Mouse (Mus musculus) lung, embryonic 16.5 days (tissue): ENCODE data around the gene Cdkn1a. TPM values are rescaled to one million over a fixed set of nuclear protein-coding genes. Genes with fewer than 3 reads are reported as not detected.
"Not testable (repeated sequence)": the region's sequence is repeated elsewhere in the genome, so short reads cannot be mapped to it uniquely, and the experiment has no call there.

ENCODE experiments used
- ATAC-seq: fragments of 200-750 bp; cut with Nextera tagmentation; 2 replicates; pipeline ENCODE4 v1.8.0; 2017; ENCODE audit warnings: low read depth, mild to moderate bottlenecking, moderate library complexity
- H3K27ac ChIP-seq: fragments of 300-500 bp; sonication (generic); 2 replicates; pipeline ENCODE4 v1.5.1; 2014; ENCODE audit warnings: mild to moderate bottlenecking, control low read depth, low read length
- H3K27me3 ChIP-seq: fragments of 300-500 bp; sonication (generic); 2 replicates; pipeline ENCODE4 v1.6.1; 2014; ENCODE audit warnings: low read depth, low read length, mixed read lengths; ENCODE audit not compliant: control insufficient read depth, insufficient read depth
- H3K36me3 ChIP-seq: fragments of 300-500 bp; sonication (generic); 2 replicates; pipeline ENCODE4 v1.6.1; 2014; ENCODE audit warnings: low read length; ENCODE audit not compliant: control insufficient read depth, insufficient read depth
- H3K4me1 ChIP-seq: fragments of 300-500 bp; sonication (generic); replicated peaks from 2 replicates; pipeline ENCODE4 v1.6.1; 2014; ENCODE audit warnings: low read length, mixed read lengths; ENCODE audit not compliant: control insufficient read depth, insufficient read depth
- H3K4me2 ChIP-seq: fragments of 300-500 bp; sonication (generic); 2 replicates; pipeline ENCODE4 v1.6.1; 2014; ENCODE audit warnings: low read depth, low read length, control low read depth
- H3K4me3 ChIP-seq: fragments of 300-500 bp; sonication (generic); 2 replicates; pipeline ENCODE4 v1.5.1; 2014; ENCODE audit warnings: mild to moderate bottlenecking, low read length, control low read depth
- H3K9ac ChIP-seq: fragments of 300-500 bp; sonication (generic); 2 replicates; pipeline ENCODE4 v1.6.1; 2014; ENCODE audit warnings: low read length, control low read depth
- H3K9me3 ChIP-seq: fragments of 300-500 bp; sonication (generic); 2 replicates; pipeline ENCODE4 v1.6.1; 2016; ENCODE audit warnings: low read length; ENCODE audit not compliant: control insufficient read depth
- WGBS: fragments of 180-500 bp; shearing (Covaris S2); extraction: QIAGEN DNeasy Blood & Tissue Kit; methylation state at CpG from one replicate; pipeline ENCODE4 v1.1.7; 2014; 5-methylcytosine and 5-hydroxymethylcytosine counted together
- polyA plus RNA-seq: library from polyadenylated mRNA; unstranded; fragments of >200 nt; fragmentation: Nextera tagmentation; extraction: Ambion mirVana; gene quantifications from 2 replicates; pipeline ENCODE4 v1.2.1, GENCODE M21; 2015

The Cdkn1a gene
- polyA plus RNA-seq, 1 experiment from 2014 or later: 41.3 TPM

DNA sequence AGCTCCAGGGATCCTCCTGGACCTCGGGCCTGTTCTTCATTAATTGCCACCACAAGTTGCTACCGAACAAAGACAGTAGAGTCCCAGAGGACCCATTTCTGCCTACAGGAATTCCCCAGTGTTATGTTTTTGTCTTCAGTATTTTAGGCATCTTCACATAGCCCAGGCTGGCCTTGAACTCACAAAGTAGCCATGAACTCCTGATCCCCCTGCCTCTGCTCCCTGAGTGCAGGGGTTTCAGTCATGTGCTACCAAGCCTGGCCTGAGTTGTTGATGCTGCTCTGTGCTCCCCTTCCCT, 26.8 kb upstream of the Cdkn1a start:
- H3K9me3 ChIP-seq: no peaks in the 10 kb centered on the region
- no peak overlapping the region for H3K4me2 ChIP-seq
- H3K27ac ChIP-seq: no peak overlapping the region
- H3K4me1 ChIP-seq: peaks cover 2% of the 10 kb centered on the region; the same call in 1 of the 2 replicates
- H3K4me3 ChIP-seq: no peak overlapping the region
- no peak overlapping the region for H3K9ac ChIP-seq
- H3K36me3 ChIP-seq: no peaks in the 10 kb centered on the region
- no peaks in the 10 kb centered on the region for H3K27me3 ChIP-seq
- 77% methylated on average over 2 of the region's 2 CpGs for WGBS
- no peak for ATAC-seq

DNA sequence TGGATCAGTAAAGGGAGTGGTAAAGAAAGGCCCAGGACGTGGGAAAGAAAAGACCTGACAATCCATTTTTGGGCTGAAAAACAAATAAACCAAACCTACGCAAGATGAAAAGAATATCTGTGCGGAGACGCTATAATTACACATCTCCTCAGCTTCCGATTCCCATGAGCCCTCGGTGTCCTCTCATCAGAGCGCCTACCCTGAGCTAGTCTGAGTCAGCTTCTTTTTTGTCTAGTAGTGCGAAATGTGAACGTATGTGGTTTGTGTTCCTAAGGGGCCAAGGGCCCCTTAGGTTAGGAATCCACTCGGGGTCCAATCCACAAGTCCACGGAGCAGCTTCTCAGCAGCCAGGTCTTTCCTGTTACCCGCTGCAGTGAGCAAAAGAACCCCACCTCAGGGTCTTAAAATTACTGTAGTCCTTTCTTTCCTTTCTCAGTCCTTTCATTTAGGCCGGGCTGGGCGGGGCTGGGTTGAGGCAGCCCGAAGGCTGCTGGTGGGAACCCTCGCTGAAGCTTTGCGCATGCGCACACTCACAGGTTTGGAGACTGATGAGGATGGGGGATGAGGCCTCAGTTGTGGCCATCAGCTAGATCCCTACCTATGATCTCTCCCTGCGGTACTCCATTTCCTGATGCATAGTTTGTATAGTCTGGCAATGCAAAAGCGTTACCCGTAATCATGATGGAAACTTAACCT, 25.4 kb upstream of the Cdkn1a start:
- Histone ChIP-seq H3K9me3 (no peaks in the 10 kb centered on the region), H3K4me1 (peaks cover 6% of the 10 kb centered on the region), H3K27me3 (no peaks in the 10 kb centered on the region), H3K9ac (no peak overlapping the region), H3K4me2 (no peak overlapping the region), H3K36me3 (no peaks in the 10 kb centered on the region), H3K27ac (no peak overlapping the region), H3K4me3 (no peak overlapping the region)
- ATAC-seq: no peak
- WGBS: 80% methylated on average over 21 of the region's 21 CpGs

DNA sequence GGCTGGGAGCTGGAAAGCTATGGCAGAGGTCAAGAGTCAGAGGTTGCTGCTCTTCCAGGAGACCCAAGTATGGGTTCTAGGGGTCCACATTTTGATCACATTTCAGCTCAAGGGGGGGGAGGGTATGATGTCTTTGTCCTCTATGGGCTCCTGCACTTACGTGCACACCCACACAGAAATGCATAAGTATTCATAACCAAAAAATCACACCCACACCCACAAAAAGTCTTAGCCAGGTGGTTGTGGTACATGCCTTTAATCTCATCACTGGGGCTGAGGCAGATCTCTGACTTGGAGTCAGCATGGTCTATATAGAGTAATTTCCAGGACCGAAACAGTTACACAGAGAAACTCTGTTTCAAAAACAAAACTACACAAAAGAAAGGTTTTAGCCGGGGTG, 24.8 kb upstream of the Cdkn1a start:
- H3K36me3 ChIP-seq: no peaks in the 10 kb centered on the region
- no peak overlapping the region for H3K27ac ChIP-seq
- WGBS: 98% methylated on average over 3 of the region's 3 CpGs
- ATAC-seq: no peak
- no peaks in the 10 kb centered on the region for H3K9me3 ChIP-seq
- H3K4me3 ChIP-seq: no peak overlapping the region
- no peak overlapping the region for H3K9ac ChIP-seq
- H3K4me2 ChIP-seq: no peak overlapping the region
- no peaks in the 10 kb centered on the region for H3K27me3 ChIP-seq
- peaks cover 6% of the 10 kb centered on the region for H3K4me1 ChIP-seq

DNA sequence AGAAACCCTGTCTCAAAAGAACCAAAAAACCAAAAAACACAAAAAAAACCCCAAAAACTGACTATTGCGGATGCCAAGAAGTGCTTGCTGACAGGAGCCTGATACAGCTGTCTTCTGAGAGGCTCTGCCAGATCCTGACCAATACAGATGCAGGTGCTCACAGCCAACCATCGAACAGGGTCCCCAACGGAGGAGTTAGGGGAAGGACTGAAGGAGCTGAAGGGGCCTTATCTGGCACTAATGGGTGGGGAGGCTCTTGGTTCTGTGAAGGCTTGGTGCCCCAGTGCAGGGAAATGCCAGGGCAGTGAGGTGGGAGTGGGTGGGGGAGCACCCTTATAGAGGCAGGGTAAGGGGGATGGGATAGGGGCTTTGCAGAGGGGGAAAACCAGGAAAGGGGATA, 23.4 kb upstream of the Cdkn1a start:
- not testable (repeated sequence) for H3K9me3 ChIP-seq, H3K36me3 ChIP-seq, H3K27ac ChIP-seq, ATAC-seq, H3K4me2 ChIP-seq, H3K4me1 ChIP-seq, H3K9ac ChIP-seq, H3K4me3 ChIP-seq, H3K27me3 ChIP-seq
- 64% methylated on average over 3 of the region's 3 CpGs for WGBS

DNA sequence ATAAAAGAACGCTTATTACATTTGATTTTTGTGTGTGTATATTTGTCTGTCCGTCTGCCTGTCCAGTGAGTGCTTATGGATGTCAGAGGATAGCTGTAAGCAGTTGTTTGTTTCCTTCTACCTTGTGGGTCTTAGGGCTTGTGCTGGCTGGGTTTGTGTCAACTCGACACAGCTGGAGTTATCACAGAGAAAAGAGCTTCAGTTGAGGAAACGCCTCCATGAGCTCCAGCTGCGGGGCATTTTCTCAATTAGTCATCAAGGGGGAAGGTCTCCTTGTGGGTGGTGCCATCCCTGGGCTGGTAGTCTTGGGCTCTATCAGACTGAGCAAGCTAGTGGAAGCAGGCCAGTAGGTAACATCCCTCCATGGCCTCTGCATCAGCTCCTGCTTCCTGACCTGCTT, 22.9 kb upstream of the Cdkn1a start:
- Histone ChIP-seq H3K4me1 (peaks cover 5% of the 10 kb centered on the region; the same call in 1 of the 2 replicates), H3K9me3 (no peaks in the 10 kb centered on the region), H3K4me2 (no peak overlapping the region), H3K36me3 (no peaks in the 10 kb centered on the region), H3K4me3 (no peak overlapping the region), H3K27me3 (no peaks in the 10 kb centered on the region), H3K9ac (no peak overlapping the region), H3K27ac (no peak overlapping the region)
- 52% methylated on average over 5 of the region's 5 CpGs for WGBS
- ATAC-seq: no peak

DNA sequence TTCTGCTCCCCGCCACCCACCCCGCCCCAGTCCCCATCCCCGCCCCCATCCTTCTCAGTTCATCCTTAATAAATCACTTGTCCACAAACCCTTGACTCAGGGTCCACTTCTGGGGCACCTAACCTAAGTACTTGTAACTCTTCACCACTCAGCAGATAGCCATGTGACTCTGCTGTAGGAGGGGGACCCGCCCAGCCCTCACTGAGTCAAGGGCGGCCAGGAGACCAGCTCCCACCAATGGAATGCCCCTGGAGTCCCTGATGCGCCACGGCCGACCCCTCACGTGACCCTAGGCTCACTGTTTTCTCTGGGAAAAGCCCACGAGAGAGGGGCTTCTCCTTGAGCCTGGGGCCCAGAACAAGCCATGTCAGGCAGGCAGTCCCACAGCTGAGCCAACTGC, 21.7 kb upstream of the Cdkn1a start:
- Histone ChIP-seq H3K27me3 (no peaks in the 10 kb centered on the region), H3K4me1 (peaks cover 8% of the 10 kb centered on the region; the same call in 1 of the 2 replicates), H3K9ac (no peak overlapping the region), H3K36me3 (no peaks in the 10 kb centered on the region), H3K4me2 (no peak overlapping the region), H3K9me3 (no peaks in the 10 kb centered on the region), H3K4me3 (no peak overlapping the region), H3K27ac (no peak overlapping the region)
- ATAC-seq: peak; percentile 84; the same call in 1 of the 2 replicates
- WGBS: 52% methylated on average over 10 of the region's 10 CpGs

DNA sequence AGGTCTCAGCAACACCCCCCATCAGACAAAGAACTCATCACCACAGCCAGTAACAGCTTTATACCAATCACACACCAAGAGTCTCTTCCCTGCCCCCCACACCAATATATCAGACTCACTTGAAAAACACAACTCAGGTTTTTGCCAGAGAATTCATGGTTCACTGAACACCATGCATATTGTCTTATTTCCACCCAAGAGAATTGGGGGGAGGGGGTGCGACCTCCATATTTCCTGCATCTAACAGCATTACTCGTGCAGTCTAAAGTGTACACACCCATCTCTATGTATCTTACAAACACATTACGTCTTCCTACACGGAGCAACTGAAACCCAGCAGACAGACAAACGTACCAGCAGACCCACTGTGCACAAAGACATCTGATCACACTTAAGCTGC, 19.0 kb upstream of the Cdkn1a start:
- Histone ChIP-seq H3K4me1 (peaks cover 8% of the 10 kb centered on the region; the same call in 1 of the 2 replicates), H3K9ac (no peak overlapping the region), H3K4me3 (no peak overlapping the region), H3K4me2 (no peak overlapping the region), H3K27ac (no peak overlapping the region), H3K36me3 (no peaks in the 10 kb centered on the region), H3K27me3 (no peaks in the 10 kb centered on the region), H3K9me3 (no peaks in the 10 kb centered on the region)
- no peak for ATAC-seq
- WGBS: 58% methylated on average over 5 of the region's 5 CpGs

DNA sequence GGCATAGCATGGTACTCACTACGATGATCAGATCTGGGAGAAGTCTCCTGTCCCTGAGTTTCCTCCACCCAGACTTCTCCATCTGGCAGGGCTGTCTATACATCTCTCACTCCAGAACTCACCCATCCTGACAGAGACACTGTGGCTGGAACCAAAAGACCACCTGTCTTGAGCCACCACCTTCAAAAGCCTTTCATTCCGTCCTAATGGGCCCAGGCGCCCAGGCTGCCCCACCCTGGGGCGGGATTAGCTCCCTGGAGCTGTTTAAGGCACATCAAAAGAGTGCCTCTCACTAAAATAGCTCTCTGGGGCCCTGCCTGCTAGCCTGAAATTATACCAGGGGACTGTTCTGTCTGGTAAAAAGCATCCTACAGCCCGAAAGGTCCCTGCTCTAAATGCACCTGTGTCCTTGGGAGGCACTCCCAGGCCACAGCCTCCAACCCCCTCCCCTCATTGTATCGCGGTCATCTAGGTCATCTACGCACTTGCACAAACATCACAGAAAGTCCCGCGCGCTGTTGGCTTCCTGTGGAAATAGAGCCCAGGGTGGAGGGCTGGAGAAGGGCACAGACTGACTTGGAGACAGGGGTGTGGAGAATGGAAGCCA, 18.0 kb upstream of the Cdkn1a start:
- Histone ChIP-seq H3K36me3 (no peaks in the 10 kb centered on the region), H3K27ac (no peak overlapping the region), H3K4me1 (peaks cover 10% of the 10 kb centered on the region; the same call in 1 of the 2 replicates), H3K4me2 (no peak overlapping the region), H3K9me3 (no peaks in the 10 kb centered on the region), H3K9ac (no peak overlapping the region), H3K27me3 (no peaks in the 10 kb centered on the region), H3K4me3 (no peak overlapping the region)
- no peak for ATAC-seq
- WGBS: 24% methylated on average over 11 of the region's 11 CpGs

DNA sequence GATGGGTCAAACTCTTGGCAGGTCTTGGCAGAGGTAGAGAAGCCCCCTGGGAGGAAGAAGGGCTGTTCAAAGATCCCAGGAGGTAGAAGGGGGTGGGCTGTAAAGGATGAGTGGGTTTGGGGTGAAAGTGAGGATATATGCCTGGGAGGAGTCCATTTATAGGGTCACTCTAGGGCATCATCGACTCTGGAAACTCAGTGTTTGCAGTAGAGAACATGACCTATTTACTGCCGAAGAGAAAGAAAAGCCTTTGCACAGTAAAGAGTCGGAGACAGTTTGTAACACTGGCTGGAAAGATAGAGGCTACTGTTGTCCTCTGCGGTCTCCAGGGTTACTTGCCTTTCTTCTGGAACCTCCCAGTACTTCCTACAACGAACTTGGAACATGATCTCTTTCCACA, 17.5 kb upstream of the Cdkn1a start:
- 40% methylated on average over 5 of the region's 5 CpGs for WGBS
- no peak overlapping the region for H3K4me3 ChIP-seq
- no peak for ATAC-seq
- H3K27me3 ChIP-seq: no peaks in the 10 kb centered on the region
- H3K9ac ChIP-seq: no peak overlapping the region
- H3K4me2 ChIP-seq: no peak overlapping the region
- H3K27ac ChIP-seq: no peak overlapping the region
- H3K36me3 ChIP-seq: no peaks in the 10 kb centered on the region
- peaks cover 11% of the 10 kb centered on the region for H3K4me1 ChIP-seq
- no peaks in the 10 kb centered on the region for H3K9me3 ChIP-seq
